Mouse (Mus musculus) NIH3T3 (cell line): Measurements from ENCODE around the gene Tanc2.
A peak's percentile ranks its signal among the peaks of the same experiment; 100 is the strongest.

Experiments
- DNase-seq: peaks from one replicate; pipeline ENCODE4 v3.0.0-alpha.2; 2012; ENCODE audit warnings: low read depth

The Tanc2 gene

GRCm38 (mm10) chr11:105927065-105928030, 337.6 kb downstream of the Tanc2 start:
- DNase-seq: peak; percentile 92

DNA sequence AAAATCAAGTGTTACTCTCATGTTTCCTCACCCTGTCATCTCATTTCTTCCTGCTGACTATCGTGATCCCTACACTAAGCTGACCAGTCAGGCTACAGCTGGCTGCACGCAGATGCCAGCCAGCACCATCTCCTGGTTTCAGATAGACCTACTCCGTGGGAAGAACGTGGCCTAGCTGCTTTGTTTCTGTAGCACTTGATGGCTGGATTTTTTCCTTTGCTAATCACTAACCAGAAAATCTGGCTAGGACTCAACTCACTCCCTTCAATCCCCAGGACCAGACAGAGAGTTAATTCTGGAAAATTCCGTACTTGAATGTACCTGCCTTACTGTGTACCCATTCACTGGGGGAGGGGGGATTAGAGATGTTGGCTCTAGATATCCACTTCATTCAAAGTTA, 338.4 kb downstream of the Tanc2 start:
- no peak for DNase-seq

GRCm38 (mm10) chr11:105931380-105931779, 341.6 kb downstream of the Tanc2 start:
- DNase-seq: peak; percentile 60

DNA sequence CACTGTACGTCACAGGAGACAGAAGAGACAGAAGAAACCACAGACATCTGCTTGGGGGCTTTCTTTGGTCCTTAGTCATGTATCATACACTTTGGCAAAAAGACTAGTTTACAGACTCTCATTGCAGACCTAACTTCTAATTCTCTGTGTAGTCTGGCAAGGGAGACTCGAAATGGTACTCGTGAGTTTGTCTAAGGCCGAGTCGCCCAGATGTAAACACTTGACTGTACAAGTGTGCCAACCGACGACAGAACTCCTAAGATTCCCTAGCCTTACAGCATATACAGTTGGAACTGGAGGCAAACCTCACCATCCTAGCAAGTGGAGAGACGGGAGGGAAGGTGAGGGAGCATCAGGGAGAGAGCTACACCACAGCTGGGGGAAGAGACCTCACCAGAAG, 344.0 kb downstream of the Tanc2 start:
- DNase-seq: peak; percentile 55

DNA sequence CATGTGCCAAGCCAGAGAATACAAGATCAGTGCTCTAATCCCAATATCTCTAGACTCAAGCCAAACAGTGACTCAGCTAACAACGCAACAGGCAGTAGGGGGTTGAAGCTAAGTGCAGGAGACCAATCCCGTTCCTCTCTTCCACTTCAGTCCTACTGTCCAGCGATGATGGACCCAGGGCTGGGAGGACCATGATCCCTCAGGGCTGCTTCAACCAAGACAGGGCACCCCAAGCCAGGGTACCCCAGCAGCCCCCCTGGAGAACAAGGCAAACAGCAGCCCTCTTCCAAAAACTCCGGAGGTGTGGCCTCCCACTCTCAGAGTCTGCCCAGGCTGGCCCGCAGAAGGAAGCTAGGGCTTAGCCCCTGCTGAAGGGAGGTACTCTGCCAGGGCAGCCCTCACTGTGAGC, 344.5 kb downstream of the Tanc2 start:
- DNase-seq: peak; percentile 91

GRCm38 (mm10) chr11:105934816-105935215, 345.0 kb downstream of the Tanc2 start:
- DNase-seq: peak; percentile 80

DNA sequence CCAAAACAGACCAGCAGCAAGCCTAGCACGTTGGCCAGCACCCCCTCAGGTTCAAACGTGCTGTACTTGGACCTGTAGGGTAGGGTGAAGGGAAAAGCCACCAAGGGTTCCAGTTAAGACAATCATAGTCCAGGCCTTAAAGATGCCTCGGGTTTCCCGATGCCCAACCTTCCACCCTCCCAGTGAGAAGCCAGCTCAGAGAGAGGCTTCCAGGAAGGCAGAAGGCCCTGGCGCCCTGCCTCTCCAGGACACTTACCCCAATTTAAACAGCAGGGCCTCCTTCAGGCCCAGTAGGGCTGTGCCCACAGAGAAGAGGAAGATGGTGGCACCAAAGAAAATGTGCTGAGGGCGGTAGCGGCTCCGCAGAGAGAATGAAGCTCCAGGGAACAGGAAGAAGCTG, 345.7 kb downstream of the Tanc2 start:
- no peak for DNase-seq

DNA sequence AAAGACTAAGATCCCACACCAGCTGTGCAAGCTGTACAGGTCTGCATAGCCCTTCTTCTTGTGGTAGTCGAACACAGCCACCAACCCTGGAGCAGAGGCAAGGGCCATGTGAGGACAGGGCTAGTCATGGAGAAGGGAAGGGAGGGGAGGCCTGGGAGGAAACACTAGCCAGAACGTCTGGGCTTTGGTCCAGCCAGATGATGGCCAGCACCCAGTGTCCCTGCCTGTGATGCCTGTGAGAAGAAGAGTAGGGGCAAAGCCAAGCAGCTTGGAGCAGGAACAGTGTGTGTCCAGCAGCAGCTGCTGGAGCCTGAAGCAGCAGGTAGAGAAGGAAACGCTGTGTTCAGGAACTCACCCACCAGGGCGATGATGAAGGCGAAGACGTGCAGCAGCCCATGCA, 346.4 kb downstream of the Tanc2 start:
- peak; percentile 74 for DNase-seq

GRCm38 (mm10) chr11:105936974-105937373, 347.2 kb downstream of the Tanc2 start:
- DNase-seq: no peak

DNA sequence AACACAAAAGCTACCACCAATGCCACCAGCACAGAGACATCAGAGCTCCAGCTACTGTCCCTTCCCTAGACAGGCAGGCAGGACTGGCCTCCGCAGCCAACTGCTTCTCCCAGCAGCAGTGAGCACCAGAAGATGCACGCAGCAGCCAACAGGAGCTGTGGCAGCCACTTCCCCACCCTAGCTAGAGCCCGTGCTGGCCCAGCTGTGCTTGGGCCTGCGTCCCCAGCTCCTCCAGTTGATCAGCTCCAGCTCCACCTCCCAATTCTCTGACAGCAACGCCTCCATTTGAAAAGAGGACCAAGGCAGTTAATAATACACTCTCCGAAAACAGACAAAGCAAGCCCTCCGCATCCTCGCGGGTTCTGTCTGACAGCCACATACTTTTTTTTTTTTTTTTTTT, 349.0 kb downstream of the Tanc2 start:
- no peak for DNase-seq

GRCm38 (mm10) chr11:105941973-105942372, 352.2 kb downstream of the Tanc2 start:
- no peak for DNase-seq

DNA sequence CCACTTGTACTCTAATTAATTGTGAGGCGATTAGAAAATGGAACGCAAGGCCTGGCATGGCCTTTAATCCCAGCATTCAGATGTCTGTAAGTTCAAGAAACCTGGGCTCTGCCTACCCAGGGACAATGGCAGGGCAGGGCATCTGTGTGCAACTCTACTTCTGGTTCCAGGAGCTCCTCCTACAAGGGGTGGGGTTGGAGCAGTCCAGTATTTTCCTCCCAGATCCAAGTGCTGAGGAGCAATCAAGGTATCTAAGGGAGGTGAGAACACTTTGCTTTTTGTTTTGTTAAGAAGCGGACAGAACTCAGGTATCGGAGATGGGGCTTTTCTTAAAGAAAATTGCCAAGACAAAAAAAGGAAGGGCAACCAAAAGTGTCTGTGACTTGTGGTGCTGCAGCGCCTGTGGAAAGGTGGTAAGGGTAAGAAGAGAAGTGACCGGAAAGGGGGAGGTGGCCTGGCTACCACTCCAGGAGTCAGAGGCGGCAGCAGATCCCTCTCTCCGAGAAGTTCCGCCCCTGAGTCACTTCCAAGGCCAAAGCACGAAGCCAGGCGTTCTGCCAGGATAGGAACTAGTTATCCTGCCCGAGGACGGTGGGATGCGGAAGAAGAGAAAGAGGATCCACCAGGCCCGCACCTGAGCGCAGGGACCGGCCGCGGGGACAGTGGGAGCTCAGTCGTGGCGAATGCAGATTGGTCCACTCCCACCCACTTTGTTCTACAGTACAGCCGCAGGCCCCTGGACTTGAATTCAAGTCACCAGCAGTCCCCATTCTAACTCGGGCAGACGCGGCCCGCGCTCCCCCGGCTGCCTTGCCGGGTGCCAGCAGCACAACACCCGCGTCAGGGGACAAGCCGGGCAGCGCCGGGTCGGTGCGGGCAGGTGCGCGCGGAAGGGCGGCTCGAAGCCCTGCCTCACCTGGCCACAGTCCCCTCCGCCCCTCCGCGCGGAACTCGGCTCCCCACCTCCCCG, 353.6 kb downstream of the Tanc2 start:
- DNase-seq: no peak

DNA sequence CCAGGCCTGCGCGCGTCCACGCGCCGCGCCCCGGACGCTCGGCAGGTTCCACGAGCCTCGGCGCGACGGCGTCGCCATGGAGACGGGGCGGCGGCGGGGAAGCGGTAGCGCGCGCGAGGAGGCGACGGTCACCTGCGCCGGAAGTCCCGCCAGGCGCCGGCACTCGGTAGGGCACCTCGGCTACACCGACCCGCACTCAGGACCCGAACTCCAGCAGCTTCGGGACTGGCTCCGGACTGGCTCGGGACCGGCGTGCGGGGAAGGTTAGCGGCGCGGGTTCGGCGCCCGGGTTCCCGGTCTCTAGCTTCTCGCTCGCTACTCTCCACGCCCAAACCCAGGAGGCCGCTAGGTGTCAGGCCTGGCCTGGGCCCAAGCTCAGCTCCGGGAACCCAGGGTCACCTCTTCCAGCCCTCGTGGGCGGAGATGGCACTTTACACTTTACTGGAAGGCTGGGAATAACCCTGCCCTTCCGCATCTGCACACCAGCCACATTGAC, 354.4 kb downstream of the Tanc2 start:
- no peak for DNase-seq

GRCm38 (mm10) chr11:105944770-105945672, 355.2 kb downstream of the Tanc2 start:
- no peak for DNase-seq

DNA sequence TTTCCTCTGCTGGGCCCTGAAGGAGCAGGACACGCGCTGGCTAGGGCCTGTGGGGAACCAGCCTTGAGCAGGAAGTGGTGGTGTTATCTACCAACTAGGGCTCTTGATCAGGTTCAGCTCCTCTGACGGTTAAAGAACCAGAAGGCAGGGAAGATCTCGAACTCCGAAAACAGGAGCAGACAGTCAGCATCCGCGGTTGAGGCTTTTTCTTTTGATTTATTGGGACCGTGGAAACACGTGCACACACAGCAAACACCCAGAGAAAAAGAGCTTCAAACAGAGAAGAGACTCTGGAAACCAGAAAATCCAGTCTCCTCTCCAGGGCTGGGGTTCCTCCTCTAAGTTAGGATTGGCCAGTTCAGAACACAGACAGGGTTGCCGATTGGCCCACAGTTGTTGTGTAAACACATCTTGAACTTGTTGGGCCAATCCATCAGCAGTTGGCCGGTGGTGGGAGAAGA, 356.9 kb downstream of the Tanc2 start:
- no peak for DNase-seq

DNA sequence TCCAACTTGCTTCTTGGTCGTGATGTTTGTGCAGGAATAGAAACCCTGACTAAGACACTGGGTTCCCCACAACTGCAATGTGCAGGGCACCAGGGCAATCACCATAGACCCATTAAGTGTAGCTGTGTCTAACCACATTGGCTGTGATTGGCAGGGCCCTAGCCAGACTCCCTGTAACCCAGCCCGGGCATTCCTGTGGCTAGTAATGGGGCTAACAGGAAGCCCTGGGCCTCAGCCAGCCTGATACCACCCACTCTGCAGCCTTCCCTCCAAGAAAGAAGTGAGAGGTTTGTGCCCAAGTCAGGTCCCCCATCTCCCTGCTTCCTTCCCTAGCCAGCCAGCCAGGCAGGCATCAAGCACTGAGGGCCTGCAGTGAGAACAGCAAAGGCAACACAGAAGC, 358.5 kb downstream of the Tanc2 start:
- peak; percentile 85 for DNase-seq

GRCm38 (mm10) chr11:105950519-105950918, 360.7 kb downstream of the Tanc2 start:
- DNase-seq: peak; percentile 50

- DNase-seq: peak; percentile 64
Observed at GRCm38 (mm10) chr11:105951601-105952044, 361.8 kb downstream of the Tanc2 start.

- DNase-seq: no peak
Observed at GRCm38 (mm10) chr11:105952111-105952510, 362.3 kb downstream of the Tanc2 start.

- DNase-seq: peak; percentile 36
Observed at GRCm38 (mm10) chr11:105952911-105953386, 363.2 kb downstream of the Tanc2 start, which contains the start of gene Cyb561. Gene Cyb561 (minus strand): TSS chr11:105953336.

DNA sequence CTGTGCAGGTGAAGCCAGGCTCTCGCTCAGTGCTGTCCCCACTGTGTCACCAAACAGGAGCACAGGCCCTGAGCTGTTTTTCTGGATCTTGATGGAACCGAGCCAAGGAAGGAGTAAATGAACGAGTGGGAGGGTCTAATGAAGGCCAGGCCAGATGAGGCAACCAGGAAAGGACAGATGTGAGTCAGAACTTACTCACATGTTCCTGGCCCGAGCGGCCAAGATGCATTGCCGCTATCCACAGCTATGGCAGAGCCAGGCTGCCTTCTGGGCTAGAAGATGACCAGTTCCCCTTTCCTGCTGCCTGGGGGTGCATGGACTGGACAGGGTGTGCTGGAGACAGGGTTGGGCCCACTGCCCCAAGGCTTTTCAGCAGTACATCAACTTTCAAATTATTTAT, 363.6 kb downstream of the Tanc2 start:
- peak; percentile 97 for DNase-seq
